Mouse (Mus musculus) MEL (cell line): ENCODE results near the gene Msi2. TPM values are rescaled to one million over a fixed set of nuclear protein-coding genes. Genes with fewer than 3 reads are reported as not detected.

Experiments
- DNase-seq: peaks from one replicate; pipeline ENCODE4 v3.0.0; 2011; ENCODE audit warnings: low read depth, low spot score
- H3K27ac ChIP-seq: 2 replicates; pipeline ENCODE4 v1.5.1; 2012; ENCODE audit warnings: low read depth, mild to moderate bottlenecking, control low read depth, low read length, moderate library complexity; ENCODE audit not compliant: control insufficient read depth
- H3K27me3 ChIP-seq, 2 experiments: fragments of 150-350 bp in 1 of 2; sonication (generic) in 1 of 2; 2 replicates each; pipeline ENCODE4 v1.6.1; 2012; ENCODE audit warnings: low read length in 2 of 2, mild to moderate bottlenecking in 2 of 2, improper control_type of control experiment in 1 of 2, moderate library complexity in 1 of 2; ENCODE audit not compliant: insufficient read depth in 2 of 2, control insufficient read depth in 1 of 2
- H3K36me3 ChIP-seq, 2 experiments: 2 replicates each; pipeline ENCODE4 v1.6.1; 2012 to 2014; ENCODE audit warnings: low read length in 2 of 2, improper control_type of control experiment in 1 of 2, inconsistent platforms in 1 of 2, mild to moderate bottlenecking in 1 of 2; ENCODE audit not compliant: insufficient read depth in 2 of 2, control insufficient read depth in 1 of 2
- H3K4me1 ChIP-seq, 2 experiments: fragments of 150-350 bp in 1 of 2; sonication (generic) in 1 of 2; 2 replicates each; pipeline ENCODE4 v1.6.1; 2012; ENCODE audit warnings: low read length in 2 of 2, improper control_type of control experiment in 1 of 2, mild to moderate bottlenecking in 1 of 2; ENCODE audit not compliant: insufficient read depth in 2 of 2, control insufficient read depth in 1 of 2
- H3K4me3 ChIP-seq, 2 experiments: fragments of 150-350 bp in 1 of 2; sonication (generic) in 1 of 2; 2 replicates each; pipeline ENCODE4 v1.5.1; 2012; ENCODE audit warnings: low read depth in 2 of 2, low read length in 2 of 2, mild to moderate bottlenecking in 2 of 2, moderate library complexity in 2 of 2, control low read depth in 1 of 2, improper control_type of control experiment in 1 of 2; ENCODE audit not compliant: control insufficient read depth in 1 of 2, insufficient read depth in 1 of 2
- H3K79me2 ChIP-seq: 2 replicates; pipeline ENCODE4 v1.6.1; 2012; ENCODE audit warnings: mild to moderate bottlenecking, low read length, moderate library complexity; ENCODE audit not compliant: control insufficient read depth, poor library complexity, insufficient read depth
- H3K9ac ChIP-seq: 2 replicates; pipeline ENCODE4 v1.6.1; 2012; ENCODE audit warnings: low read depth, mild to moderate bottlenecking, control low read depth, low read length, moderate library complexity; ENCODE audit not compliant: control insufficient read depth, poor library complexity, severe bottlenecking
- H3K9me3 ChIP-seq: fragments of 150-350 bp; sonication (generic); replicated peaks from 2 replicates; pipeline ENCODE4 v1.6.1; 2012; ENCODE audit warnings: mild to moderate bottlenecking, low read length, improper control_type of control experiment, moderate library complexity; ENCODE audit not compliant: insufficient read depth
- BHLHE40 ChIP-seq: IDR thresholded peaks from 2 replicates; pipeline ENCODE4 v1.6.1; 2012; ENCODE audit warnings: low read depth, mild to moderate bottlenecking, inconsistent platforms, low read length, improper control_type of control experiment, borderline replicate concordance
- CHD1 ChIP-seq: IDR thresholded peaks from 2 replicates; pipeline ENCODE4 v1.6.1; 2012; ENCODE audit warnings: low read depth, mild to moderate bottlenecking, inconsistent platforms, low read length, improper control_type of control experiment
- CHD2 ChIP-seq: IDR thresholded peaks from 2 replicates; pipeline ENCODE4 v1.6.1; 2011; ENCODE audit warnings: low read length, improper control_type of control experiment
- CTCF ChIP-seq, 3 experiments: IDR thresholded peaks in 2 of 3; conservative IDR thresholded peaks in 1 of 3; 2 replicates each; pipeline ENCODE4 v1.5.1; 2011 to 2012; ENCODE audit warnings: low read length in 3 of 3, low read depth in 2 of 3, mild to moderate bottlenecking in 2 of 3, improper control_type of control experiment in 1 of 3, inconsistent platforms in 1 of 3, mixed read lengths in 1 of 3, moderate library complexity in 1 of 3; ENCODE audit not compliant: control insufficient read depth in 1 of 3, insufficient read depth in 1 of 3, poor library complexity in 1 of 3, severe bottlenecking in 1 of 3
- E2F4 ChIP-seq: IDR thresholded peaks from 2 replicates; pipeline ENCODE4 v1.6.1; 2011; ENCODE audit warnings: low read depth, low read length, improper control_type of control experiment, borderline replicate concordance
- ELF1 ChIP-seq: IDR thresholded peaks from 2 replicates; pipeline ENCODE4 v1.6.1; 2014; ENCODE audit warnings: low read depth, mild to moderate bottlenecking, inconsistent platforms, low read length, improper control_type of control experiment, moderate library complexity
- EP300 ChIP-seq, 2 experiments: IDR thresholded peaks; 2 replicates each; pipeline ENCODE4 v1.6.1; 2011; ENCODE audit warnings: improper control_type of control experiment in 2 of 2, low read length in 2 of 2, low read depth in 1 of 2, mild to moderate bottlenecking in 1 of 2
- ETS1 ChIP-seq: IDR thresholded peaks from 2 replicates; pipeline ENCODE4 v1.6.1; 2012; ENCODE audit warnings: low read depth, mild to moderate bottlenecking, inconsistent platforms, low read length, improper control_type of control experiment, moderate library complexity
- GATA1 ChIP-seq: IDR thresholded peaks from 2 replicates; pipeline ENCODE4 v1.6.1; 2011; ENCODE audit warnings: low read depth, low read length, improper control_type of control experiment
- HCFC1 ChIP-seq: IDR thresholded peaks from 2 replicates; pipeline ENCODE4 v1.6.1; 2012; ENCODE audit warnings: low read depth, mild to moderate bottlenecking, inconsistent platforms, low read length, improper control_type of control experiment, moderate library complexity
- JUND ChIP-seq: IDR thresholded peaks from 2 replicates; pipeline ENCODE4 v1.6.1; 2011; ENCODE audit warnings: low read depth, mild to moderate bottlenecking, improper control_type of control experiment, low read length
- KAT2A ChIP-seq: conservative IDR thresholded peaks from 2 replicates; pipeline ENCODE4 v1.6.1; 2012; ENCODE audit warnings: low read depth, low read length, improper control_type of control experiment, inconsistent platforms
- MAFK ChIP-seq: IDR thresholded peaks from 2 replicates; pipeline ENCODE4 v1.6.1; 2011; ENCODE audit warnings: low read depth, mild to moderate bottlenecking, low read length, improper control_type of control experiment, borderline replicate concordance
- MAX ChIP-seq: IDR thresholded peaks from 2 replicates; pipeline ENCODE4 v1.6.1; 2011; ENCODE audit warnings: low read length, improper control_type of control experiment
- MAZ ChIP-seq: IDR thresholded peaks from 2 replicates; pipeline ENCODE4 v1.6.1; 2012; ENCODE audit warnings: low read depth, mild to moderate bottlenecking, inconsistent platforms, low read length, improper control_type of control experiment
- MEF2A ChIP-seq: IDR thresholded peaks from 2 replicates; pipeline ENCODE4 v1.6.1; 2014; ENCODE audit warnings: low read depth, mild to moderate bottlenecking, inconsistent platforms, low read length, improper control_type of control experiment; ENCODE audit not compliant: poor library complexity, insufficient replicate concordance, severe bottlenecking; ENCODE audit errors: extremely low read depth
- MXI1 ChIP-seq: IDR thresholded peaks from 2 replicates; pipeline ENCODE4 v1.6.1; 2011; ENCODE audit warnings: mild to moderate bottlenecking, low read depth, low read length, improper control_type of control experiment
- MYB ChIP-seq: IDR thresholded peaks from 2 replicates; pipeline ENCODE4 v1.6.1; 2011; ENCODE audit warnings: mild to moderate bottlenecking, low read depth, low read length, improper control_type of control experiment
- MYC ChIP-seq: IDR thresholded peaks from 2 replicates; pipeline ENCODE4 v1.6.1; 2011; ENCODE audit warnings: low read depth, mild to moderate bottlenecking, low read length, improper control_type of control experiment, moderate library complexity
- NELFE ChIP-seq: IDR thresholded peaks from 2 replicates; pipeline ENCODE4 v1.6.1; 2011; ENCODE audit warnings: low read depth, low read length, improper control_type of control experiment
- NRF1 ChIP-seq: IDR thresholded peaks from 2 replicates; pipeline ENCODE4 v1.6.1; 2014; ENCODE audit warnings: low read depth, mild to moderate bottlenecking, inconsistent platforms, low read length, improper control_type of control experiment, moderate library complexity; ENCODE audit not compliant: poor library complexity, insufficient read depth, severe bottlenecking
- POLR2A ChIP-seq, 2 experiments: IDR thresholded peaks; 2 replicates each; pipeline ENCODE4 v1.6.1; 2011 to 2012; ENCODE audit warnings: low read length in 2 of 2, mild to moderate bottlenecking in 2 of 2, control low read depth in 1 of 2, improper control_type of control experiment in 1 of 2, low read depth in 1 of 2, moderate library complexity in 1 of 2; ENCODE audit not compliant: control insufficient read depth in 1 of 2, insufficient read depth in 1 of 2, poor library complexity in 1 of 2
- POLR2AphosphoS2 ChIP-seq: IDR thresholded peaks from 2 replicates; pipeline ENCODE4 v1.6.1; 2011; ENCODE audit warnings: low read length, improper control_type of control experiment
- POLR2AphosphoS5 ChIP-seq: IDR thresholded peaks from 2 replicates; pipeline ENCODE4 v1.6.1; 2012; ENCODE audit warnings: low read depth, borderline replicate concordance, mild to moderate bottlenecking, inconsistent platforms, low read length, moderate library complexity, mixed read lengths
- RAD21 ChIP-seq: IDR thresholded peaks from 2 replicates; pipeline ENCODE4 v1.6.1; 2011; ENCODE audit warnings: mild to moderate bottlenecking, low read depth, low read length, improper control_type of control experiment
- RCOR1 ChIP-seq: IDR thresholded peaks from 2 replicates; pipeline ENCODE4 v1.6.1; 2012; ENCODE audit warnings: low read depth, mild to moderate bottlenecking, inconsistent platforms, low read length, improper control_type of control experiment
- SIN3A ChIP-seq: IDR thresholded peaks from 2 replicates; pipeline ENCODE4 v1.6.1; 2012; ENCODE audit warnings: low read length, improper control_type of control experiment, inconsistent platforms
- SMC3 ChIP-seq: IDR thresholded peaks from 2 replicates; pipeline ENCODE4 v1.6.1; 2011; ENCODE audit warnings: low read depth, low read length, improper control_type of control experiment
- TAL1 ChIP-seq: IDR thresholded peaks from 2 replicates; pipeline ENCODE4 v1.6.1; 2012; ENCODE audit warnings: mild to moderate bottlenecking, inconsistent platforms, low read length, moderate library complexity, mixed read lengths
- TCF12 ChIP-seq: IDR thresholded peaks from 2 replicates; pipeline ENCODE4 v1.6.1; 2014; ENCODE audit warnings: low read depth, mild to moderate bottlenecking, inconsistent platforms, low read length, improper control_type of control experiment, moderate library complexity
- UBTF ChIP-seq: IDR thresholded peaks from 2 replicates; pipeline ENCODE4 v1.6.1; 2012; ENCODE audit warnings: low read depth, mild to moderate bottlenecking, inconsistent platforms, low read length, improper control_type of control experiment, moderate library complexity, borderline replicate concordance; ENCODE audit not compliant: insufficient read depth
- USF1 ChIP-seq: IDR thresholded peaks from 2 replicates; pipeline ENCODE4 v1.6.1; 2014; ENCODE audit warnings: low read depth, mild to moderate bottlenecking, inconsistent platforms, low read length, improper control_type of control experiment, moderate library complexity
- USF2 ChIP-seq, 2 experiments: IDR thresholded peaks; 2 replicates each; pipeline ENCODE4 v1.6.1; 2011 to 2012; ENCODE audit warnings: improper control_type of control experiment in 2 of 2, low read length in 2 of 2, borderline replicate concordance in 1 of 2, inconsistent platforms in 1 of 2, low read depth in 1 of 2, mild to moderate bottlenecking in 1 of 2; ENCODE audit not compliant: insufficient read depth in 1 of 2
- ZC3H11A ChIP-seq: IDR thresholded peaks from 2 replicates; pipeline ENCODE4 v1.6.1; 2012; ENCODE audit warnings: low read depth, mild to moderate bottlenecking, inconsistent platforms, low read length, improper control_type of control experiment
- ZNF384 ChIP-seq: IDR thresholded peaks from 2 replicates; pipeline ENCODE4 v1.6.1; 2012; ENCODE audit warnings: low read depth, mild to moderate bottlenecking, inconsistent platforms, low read length, improper control_type of control experiment
- polyA plus RNA-seq, 2 experiments: library from polyadenylated mRNA; stranded (reverse) in 1 of 2; unstranded in 1 of 2; fragments of >175 nt in 1 of 2; fragments of >200 nt in 1 of 2; gene quantifications; 2 replicates each; pipeline versions ENCODE4 v1.2.1 to v1.2.4; 2012; ENCODE audit warnings: low replicate concordance in 2 of 2, low read depth in 1 of 2; ENCODE audit not compliant: insufficient read length in 2 of 2, insufficient read depth in 1 of 2, missing spikeins in 1 of 2
- total RNA-seq: library from RNA; depleted of rRNA; stranded (reverse); fragments of 300-350 nt; gene quantifications from 2 replicates; pipeline ENCODE4 v1.2.3, GENCODE M21; 2012

Gene Msi2
- total and polyA plus RNA-seq, 3 experiments: 16.2 to 29.7 TPM; not detected in 1

GRCm38 (mm10) chr11:88613771-88614526, 104.4 kb downstream of the Msi2 start:
- Histone ChIP-seq H3K4me3 (peak overlapping the region; percentile 26 to 60), H3K9ac (peak overlapping the region; percentile 59), H3K9me3 (no peaks in the 10 kb centered on the region), H3K27ac (peak overlapping the region; percentile 59), H3K4me1 (peaks cover 38 to 54% of the 10 kb centered on the region in 2 experiments), H3K36me3 (peaks cover 0 to 58% of the 10 kb centered on the region in 2 experiments; a peak in 3 of 4 replicates), H3K79me2 (no peaks in the 10 kb centered on the region; the same call in 1 of the 2 replicates), H3K27me3 (no peaks in the 10 kb centered on the region)
- DNase-seq: peak; percentile 66
- TF ChIP-seq ELF1 (no peak), E2F4 (no peak), KAT2A (0 out of 2 replicates have a peak, but pooled peaks have one; percentile 27), JUND (no peak), USF1 (no peak), USF2 (IDR thresholded peaks at IDR 0.05; ENCODE audit: borderline replicate concordance in 1 of 2, insufficient read depth in 1 of 2, low read depth in 1 of 2, low read length in 2 of 2) (no peak), MXI1 (0 out of 2 replicates have a peak, but pooled peaks have one; percentile 43), MAZ (0 out of 2 replicates have a peak, but pooled peaks have one; percentile 67), MAFK (no peak), POLR2AphosphoS2 (no peak), MYB (no peak), BHLHE40 (peak; percentile 4; the same call in 1 of the 2 replicates), CTCF (IDR thresholded peaks at IDR 0.05 in 2 of 3, conservative IDR thresholded peaks at IDR 0.05 in 1 of 3; ENCODE audit: control insufficient read depth in 1 of 3, insufficient read depth in 1 of 3, low read depth in 2 of 3, low read length in 3 of 3, poor library complexity in 1 of 3, severe bottlenecking in 1 of 3) (no peak), MAX (0 out of 2 replicates have a peak, but pooled peaks have one; percentile 19), CHD2 (no peak; the same call in 1 of the 2 replicates), UBTF (no peak), MEF2A (no peak), NELFE (peak; percentile 24; the same call in 1 of the 2 replicates), SMC3 (no peak), ETS1 (peak; percentile 58), TCF12 (no peak), HCFC1 (no peak), ZNF384 (no peak), CHD1 (no peak), TAL1 (no peak), POLR2A (IDR thresholded peaks at IDR 0.05; ENCODE audit: control insufficient read depth in 1 of 2, insufficient read depth in 1 of 2, low read depth in 1 of 2, low read length in 2 of 2, poor library complexity in 1 of 2) (no peak), NRF1 (0 out of 2 replicates have a peak, but pooled peaks have one; percentile 13), RAD21 (no peak), RCOR1 (no peak; the same call in 1 of the 2 replicates), SIN3A (no peak; the same call in 1 of the 2 replicates), GATA1 (0 out of 2 replicates have a peak, but pooled peaks have one; percentile 27), MYC (no peak), EP300 (IDR thresholded peaks at IDR 0.05; ENCODE audit: low read depth in 1 of 2, low read length in 2 of 2) (peak in 1 of 2 experiments; percentile 2; a peak in 1 of 4 replicates), POLR2AphosphoS5 (no peak), ZC3H11A (no peak)
